Comparison of ENCODE assay signal across 19 mouse cellular contexts in the genomic region with DNA sequence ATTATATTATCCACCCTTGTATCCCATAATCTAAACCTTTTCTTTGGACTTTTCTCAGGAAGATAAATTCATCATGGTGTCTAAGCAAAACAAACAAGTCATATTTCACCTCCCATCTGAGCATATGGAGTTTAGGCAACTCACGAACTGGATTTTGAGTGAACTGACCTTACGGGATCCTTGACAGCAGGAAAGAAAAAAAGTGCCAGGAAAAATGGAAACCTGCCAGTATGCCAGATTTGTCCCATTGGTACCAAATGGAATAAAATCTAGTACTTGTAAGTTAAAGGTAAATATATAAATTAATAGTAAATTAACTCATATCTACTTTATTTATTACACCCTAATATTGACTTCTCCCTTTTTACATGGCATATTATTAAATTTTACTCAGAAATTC.
DNase-seq lines count a peak whose midpoint lies in the region; ATAC-seq and TF ChIP-seq lines count a peak whose summit lies in the region.
"Had no signal": no experiment of that assay in that cellular context is flagged by ENCODE, and none has a peak within 500 bp of the region (broad histone marks: within the 10 kb centered on the region; RNA-seq: fewer than 3 reads in every experiment).

No protein-coding gene starts in this region.

- DNase-seq in cerebellum, adult 11-12 months = peak; percentile 20
- no peak for DNase-seq in cerebellum, postnatal 4 days (ENCODE audit: low spot score in 2 of 2)
- peak; percentile 38 for DNase-seq in forebrain, embryonic 14.5 days (ENCODE audit: low spot score)
- DNase-seq in forebrain, postnatal 0 days = no peak
- DNase-seq in brain, adult 2 months (ENCODE audit: low read depth, low spot score) = peak; percentile 38
- peak; percentile 59 to 84 for DNase-seq in cerebellum, postnatal 14 days
- DNase-seq in c-Kit-positive CD71-positive TER-119-positive erythroid progenitor cells, embryonic 14.5 days (ENCODE audit: low spot score) = no peak
- DNase-seq in adrenal gland, postnatal 25 days = no peak
- DNase-seq: adrenal gland, postnatal 14 days; gastrocnemius, adult 2 months; gastrocnemius, postnatal 36 days; heart, adult 11 months; heart, postnatal 36 days; kidney, adult 11 months; kidney, adult 9 months had no signal

- H3K36me3 ChIP-seq in forebrain, embryonic 14.5 days (ENCODE audit: control insufficient read depth, insufficient read depth, low read length) = no peaks in the 10 kb centered on the region
- no peaks in the 10 kb centered on the region for H3K36me3 ChIP-seq in forebrain, postnatal 0 days (ENCODE audit: insufficient read depth)
- H3K36me3 ChIP-seq: embryonic facial prominence, embryonic 13.5 days; forebrain, embryonic 12.5 days; heart, embryonic 13.5 days had no signal

- no peak overlapping the region for H3K4me3 ChIP-seq in forebrain, embryonic 14.5 days (ENCODE audit: low read depth, low read length)
- H3K4me3 ChIP-seq in forebrain, postnatal 0 days (ENCODE audit: low read depth, low read length) = no peak overlapping the region
- H3K4me3 ChIP-seq: embryonic facial prominence, embryonic 13.5 days; forebrain, embryonic 12.5 days; gastrocnemius, adult 2 months; heart, embryonic 13.5 days had no signal

- WGBS in forebrain, embryonic 14.5 days = 75% methylated on average over 2 of the region's 2 CpGs
- 46% methylated on average over 2 of the region's 2 CpGs for WGBS in forebrain, postnatal 0 days

- no peak overlapping the region for H3K9ac ChIP-seq in forebrain, embryonic 14.5 days (ENCODE audit: low read length)
- H3K9ac ChIP-seq in forebrain, postnatal 0 days = no peak overlapping the region
- H3K9ac ChIP-seq: embryonic facial prominence, embryonic 13.5 days; forebrain, embryonic 12.5 days; heart, embryonic 13.5 days had no signal

- H3K4me2 ChIP-seq in forebrain, embryonic 14.5 days (ENCODE audit: low read length) = no peak overlapping the region
- H3K4me2 ChIP-seq in forebrain, postnatal 0 days (ENCODE audit: low read depth) = no peak overlapping the region
- H3K4me2 ChIP-seq: embryonic facial prominence, embryonic 13.5 days; forebrain, embryonic 12.5 days; heart, embryonic 13.5 days had no signal

- H3K4me1 ChIP-seq in forebrain, embryonic 14.5 days (ENCODE audit: control insufficient read depth, insufficient read depth, low read length) = no peaks in the 10 kb centered on the region
- H3K4me1 ChIP-seq in forebrain, postnatal 0 days (ENCODE audit: insufficient read depth) = no peaks in the 10 kb centered on the region; the same call in 1 of the 2 replicates
- H3K4me1 ChIP-seq: embryonic facial prominence, embryonic 13.5 days; forebrain, embryonic 12.5 days; heart, embryonic 13.5 days had no signal

- H3K27me3 ChIP-seq in forebrain, embryonic 14.5 days (replicated peaks; ENCODE audit: control insufficient read depth, insufficient read depth, low read length) = no peaks in the 10 kb centered on the region
- no peaks in the 10 kb centered on the region for H3K27me3 ChIP-seq in forebrain, postnatal 0 days (ENCODE audit: insufficient read depth, low read length)
- H3K27me3 ChIP-seq: embryonic facial prominence, embryonic 13.5 days; forebrain, embryonic 12.5 days; heart, embryonic 13.5 days had no signal

- ATAC-seq in forebrain, embryonic 14.5 days = no peak
- no peak for ATAC-seq in forebrain, postnatal 0 days
- ATAC-seq: hindbrain, embryonic 16.5 days had no signal

- no peak for TF ChIP-seq CTCF in forebrain, postnatal 0 days (IDR thresholded peaks at IDR 0.05; ENCODE audit: low read depth)

- no peak overlapping the region for H3K27ac ChIP-seq in forebrain, embryonic 14.5 days (ENCODE audit: low read depth, low read length)
- no peak overlapping the region for H3K27ac ChIP-seq in forebrain, postnatal 0 days (ENCODE audit: low read depth, low read length)
- H3K27ac ChIP-seq: embryonic facial prominence, embryonic 13.5 days; forebrain, embryonic 12.5 days; gastrocnemius, adult 2 months; heart, embryonic 13.5 days had no signal

- no peaks in the 10 kb centered on the region for H3K9me3 ChIP-seq in forebrain, embryonic 14.5 days (replicated peaks; ENCODE audit: control insufficient read depth, low read length)
- H3K9me3 ChIP-seq in forebrain, postnatal 0 days (ENCODE audit: low read length) = no peaks in the 10 kb centered on the region
- H3K9me3 ChIP-seq: embryonic facial prominence, embryonic 13.5 days; forebrain, embryonic 12.5 days; heart, embryonic 13.5 days had no signal

Comparison
In these comparisons a context has a peak if more than half of its experiments do, and no peak if none do; other contexts are left out.
1. DNase-seq: peak in cerebellum, adult 11-12 months (single experiment), forebrain, embryonic 14.5 days (single experiment), brain, adult 2 months (single experiment) and cerebellum, postnatal 14 days (2 of 2); none in cerebellum, postnatal 4 days (0 of 2), forebrain, postnatal 0 days (single experiment), c-Kit-positive CD71-positive TER-119-positive erythroid progenitor cells, embryonic 14.5 days (single experiment) and adrenal gland, postnatal 25 days (single experiment).